ENCODE assay signal across 10 mouse cellular contexts in the genomic region with DNA sequence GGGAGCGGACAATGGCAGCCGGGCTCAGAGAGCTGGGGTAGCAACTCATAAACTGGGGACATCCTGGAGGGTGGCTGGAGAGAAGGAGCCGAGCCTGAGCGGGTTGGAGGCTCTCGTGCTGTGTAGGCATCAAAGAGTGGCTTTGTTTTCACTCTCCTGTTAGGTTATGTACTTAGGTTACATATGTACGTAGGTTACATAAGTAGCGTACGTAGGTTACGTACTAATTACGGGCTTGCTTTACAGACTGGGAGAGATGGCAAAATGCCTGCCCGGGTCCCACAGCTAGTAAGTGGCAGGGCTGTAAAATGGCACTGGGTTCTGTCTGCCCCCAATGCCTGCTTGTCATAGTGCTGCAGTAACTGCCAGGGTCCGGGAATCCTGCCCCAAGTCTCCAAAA. TPM values are rescaled to one million over a fixed set of nuclear protein-coding genes. Genes with fewer than 3 reads are reported as not detected.
DNase-seq lines count a peak whose midpoint lies in the region; ATAC-seq and TF ChIP-seq lines count a peak whose summit lies in the region.
"Had no signal": no experiment of that assay in that cellular context is flagged by ENCODE, and none has a peak within 500 bp of the region (broad histone marks: within the 10 kb centered on the region; RNA-seq: fewer than 3 reads in every experiment).

No protein-coding gene starts in this region.

- intact Hi-C loops in heart, postnatal 14 days (cut with DNase I), result loop anchor here (1.0 to 2.0 kb wide), 2 partner anchors 69 to 226 kb away; no protein-coding TSS in a partner anchor

- TF ChIP-seq CTCF in testis, adult 2 months (IDR thresholded peaks at IDR 0.05; ENCODE audit: control insufficient read depth, insufficient read depth, insufficient replicate concordance, low read depth, low read length), result no peak

- H3K4me2 ChIP-seq in heart, embryonic 15.5 days, result 0 out of 2 replicates have a peak overlapping the region, but pooled peaks have one; percentile 8
- H3K4me2 ChIP-seq in limb, embryonic 14.5 days (replicated peaks; ENCODE audit: low read depth, low read length, severe bottlenecking), result peak overlapping the region; percentile 50
- H3K4me2 ChIP-seq: stomach, embryonic 15.5 days had no signal

- no peaks in the 10 kb centered on the region for H3K4me1 ChIP-seq in heart, embryonic 15.5 days (replicated peaks)
- peaks cover 5% of the 10 kb centered on the region for H3K4me1 ChIP-seq in testis, adult 2 months (ENCODE audit: control insufficient read depth, insufficient read depth, low read length)
- H3K4me1 ChIP-seq in limb, embryonic 14.5 days (ENCODE audit: control insufficient read depth, insufficient read depth, low read length), result 0 out of 2 replicates have a peak, but pooled peaks cover 2% of the 10 kb centered on the region
- H3K4me1 ChIP-seq: stomach, embryonic 15.5 days had no signal

- TF ChIP-seq POLR2A in testis, adult 2 months (IDR thresholded peaks at IDR 0.05; ENCODE audit: control insufficient read depth, low read depth, low read length), result no peak
- TF ChIP-seq POLR2A in limb, embryonic 14.5 days (IDR thresholded peaks at IDR 0.05; ENCODE audit: borderline replicate concordance, extremely low read depth, insufficient read depth, insufficient read length), result no peak

- no peak overlapping the region for H3K4me3 ChIP-seq in heart, embryonic 15.5 days
- peak overlapping the region; percentile 36 for H3K4me3 ChIP-seq in testis, adult 2 months (ENCODE audit: control insufficient read depth, low read depth, low read length)
- peak overlapping the region; percentile 18 for H3K4me3 ChIP-seq in limb, embryonic 14.5 days (replicated peaks; ENCODE audit: low read length)
- H3K4me3 ChIP-seq: stomach, embryonic 15.5 days had no signal

- no peak for DNase-seq in heart, postnatal 14 days
- no peak for DNase-seq in testis, postnatal 10 days (ENCODE audit: low spot score)
- peak; percentile 50 for DNase-seq in limb, embryonic 14.5 days (ENCODE audit: low spot score)
- no peak for DNase-seq in right cerebral cortex, postnatal 36 days (ENCODE audit: low spot score in 2 of 2)
- no peak for DNase-seq in urinary bladder, postnatal 10 days (ENCODE audit: low spot score)
- DNase-seq in adrenal gland, postnatal 36 days, result no peak

- H3K27ac ChIP-seq in heart, embryonic 15.5 days, result no peak overlapping the region
- no peak overlapping the region for H3K27ac ChIP-seq in testis, adult 2 months (ENCODE audit: control insufficient read depth, insufficient read depth, low read depth, low read length)
- H3K27ac ChIP-seq in limb, embryonic 14.5 days (replicated peaks; ENCODE audit: low read depth, low read length), result peak overlapping the region; percentile 65
- H3K27ac ChIP-seq: stomach, embryonic 15.5 days had no signal

- H3K9me3 ChIP-seq in heart, embryonic 15.5 days (replicated peaks), result no peaks in the 10 kb centered on the region
- H3K9me3 ChIP-seq in limb, embryonic 14.5 days (ENCODE audit: control insufficient read depth, low read length), result no peaks in the 10 kb centered on the region
- H3K9me3 ChIP-seq: stomach, embryonic 15.5 days had no signal

- H3K27me3 ChIP-seq in heart, embryonic 15.5 days, result peaks cover 21% of the 10 kb centered on the region
- H3K27me3 ChIP-seq in testis, adult 2 months (ENCODE audit: control insufficient read depth, insufficient read depth, low read length), result no peaks in the 10 kb centered on the region
- H3K27me3 ChIP-seq in limb, embryonic 14.5 days (ENCODE audit: control insufficient read depth, insufficient read depth, low read length), result no peaks in the 10 kb centered on the region
- H3K27me3 ChIP-seq: stomach, embryonic 15.5 days had no signal

- WGBS in heart, embryonic 15.5 days, result 68% methylated on average over 12 of the region's 12 CpGs
- WGBS in limb, embryonic 14.5 days, result 32% methylated on average over 12 of the region's 12 CpGs

- no peaks in the 10 kb centered on the region for H3K36me3 ChIP-seq in heart, embryonic 15.5 days
- H3K36me3 ChIP-seq in testis, adult 2 months (ENCODE audit: control insufficient read depth, insufficient read depth, low read length), result no peaks in the 10 kb centered on the region
- no peaks in the 10 kb centered on the region for H3K36me3 ChIP-seq in limb, embryonic 14.5 days (ENCODE audit: control insufficient read depth, insufficient read depth, low read length)
- H3K36me3 ChIP-seq: stomach, embryonic 15.5 days had no signal

- H3K9ac ChIP-seq in heart, embryonic 15.5 days, result no peak overlapping the region
- 0 out of 2 replicates have a peak overlapping the region, but pooled peaks have one; percentile 16 for H3K9ac ChIP-seq in limb, embryonic 14.5 days (ENCODE audit: low read depth, low read length, severe bottlenecking)
- H3K9ac ChIP-seq: stomach, embryonic 15.5 days had no signal

- no peak for ATAC-seq in heart, embryonic 15.5 days (replicated peaks; ENCODE audit: insufficient number of reproducible peaks, insufficient read depth, low FRiP score, low read depth)
- peak; percentile 64; the same call in 1 of the 2 replicates for ATAC-seq in limb, embryonic 14.5 days (ENCODE audit: low FRiP score, low read depth)

RNA-seq across cellular contexts. Expression of a gene that starts 18.3 kb away (rescaled TPM):
- 1.3 and 2.9 TPM in 2 replicates for polyA plus RNA-seq in heart, embryonic 15.5 days (2015; fragmentation: Nextera tagmentation; extraction: Ambion mirVana)
- 1 to 10 TPM; 1.3 TPM for total RNA-seq in heart, postnatal 14 days (2021)
- 0.15 and 0.35 TPM in 2 replicates for polyA plus RNA-seq in testis, adult 2 months (2012; rRNA removed)
- 1.9 and 2.0 TPM in 2 replicates for polyA plus RNA-seq in limb, embryonic 14.5 days (2012; rRNA removed)
- polyA plus RNA-seq in limb, embryonic 14.5 days (2014; fragmentation: Nextera tagmentation; extraction: Ambion mirVana), result 1.1 and 1.3 TPM in 2 replicates
- total RNA-seq in adrenal gland, postnatal 36 days (2021), result 1 to 10 TPM; 1.4 to 1.7 TPM

RNA-seq across cellular contexts. Expression of a gene that starts 54.9 kb away (rescaled TPM):
- polyA plus RNA-seq in heart, embryonic 15.5 days (2015; fragmentation: Nextera tagmentation; extraction: Ambion mirVana), result not detected in 2 replicates
- not detected for total RNA-seq in heart, postnatal 14 days (2021)
- polyA plus RNA-seq in testis, adult 2 months (2012; rRNA removed), result 0.90 and 1.1 TPM in 2 replicates
- polyA plus RNA-seq in limb, embryonic 14.5 days (2012; rRNA removed), result 0.04 and 0.06 TPM in 2 replicates
- not detected in 2 replicates for polyA plus RNA-seq in limb, embryonic 14.5 days (2014; fragmentation: Nextera tagmentation; extraction: Ambion mirVana)
- not detected for total RNA-seq in adrenal gland, postnatal 36 days (2021)
- total RNA-seq: heart, postnatal 36 days had no signal
- polyA plus RNA-seq: stomach, embryonic 15.5 days had no signal
